Mouse (Mus musculus): ENCODE measurements at regions not wholly inside any gene's neighbourhood (a gene's known extent, or its start where the extent isn't known, plus 50 kb on each side); places are given as distances from the start of the nearest gene placed in this dataset.

DNA sequence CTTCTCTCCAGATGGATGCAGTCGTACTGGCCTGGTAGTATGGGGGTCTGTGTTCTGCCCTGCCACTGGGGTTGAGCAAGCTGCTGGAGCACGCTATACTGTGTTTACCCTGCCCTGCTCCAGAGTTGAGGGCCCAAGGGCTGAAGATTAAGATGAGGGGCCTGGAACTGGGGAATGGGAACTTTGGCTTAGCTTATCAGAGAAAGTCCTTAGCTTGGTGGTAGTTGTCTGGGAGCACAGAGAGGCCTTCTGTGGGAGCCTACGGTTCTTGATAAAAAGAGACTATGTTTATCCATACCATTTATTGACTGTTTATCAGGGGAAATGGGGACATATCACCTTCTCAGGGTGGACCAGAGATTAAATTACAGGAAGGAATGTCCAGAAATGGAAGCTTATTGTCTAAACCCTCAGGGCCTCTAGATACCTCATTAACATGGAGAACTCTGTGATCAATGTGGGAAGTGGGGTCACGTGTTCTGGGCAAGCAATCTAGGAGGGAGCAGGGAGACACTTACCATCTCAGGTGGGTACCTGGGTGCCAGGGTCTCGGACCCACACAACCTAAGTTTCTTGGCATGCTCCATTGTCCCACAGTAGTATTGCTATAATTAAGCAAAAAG is 58.7 kb downstream of the Mycn start:
- 82% methylated on average over 5 of the region's 5 CpGs for WGBS
- Histone ChIP-seq H3K27me3 (ENCODE audit: control insufficient read depth, insufficient read depth, low read length) (no peaks in the 10 kb centered on the region), H3K4me3 (replicated peaks; ENCODE audit: low read length) (no peak overlapping the region), H3K9me3 (replicated peaks; ENCODE audit: control insufficient read depth, low read length) (no peaks in the 10 kb centered on the region), H3K9ac (ENCODE audit: low read length) (no peak overlapping the region), H3K36me3 (ENCODE audit: control insufficient read depth, insufficient read depth, low read length) (no peaks in the 10 kb centered on the region), H3K4me2 (ENCODE audit: low read depth, low read length) (no peak overlapping the region), H3K27ac (ENCODE audit: low read length) (no peak overlapping the region), H3K4me1 (ENCODE audit: control insufficient read depth, insufficient read depth, low read length) (no peaks in the 10 kb centered on the region)
- no peak for ATAC-seq (ENCODE audit: insufficient read depth, low FRiP score)

DNA sequence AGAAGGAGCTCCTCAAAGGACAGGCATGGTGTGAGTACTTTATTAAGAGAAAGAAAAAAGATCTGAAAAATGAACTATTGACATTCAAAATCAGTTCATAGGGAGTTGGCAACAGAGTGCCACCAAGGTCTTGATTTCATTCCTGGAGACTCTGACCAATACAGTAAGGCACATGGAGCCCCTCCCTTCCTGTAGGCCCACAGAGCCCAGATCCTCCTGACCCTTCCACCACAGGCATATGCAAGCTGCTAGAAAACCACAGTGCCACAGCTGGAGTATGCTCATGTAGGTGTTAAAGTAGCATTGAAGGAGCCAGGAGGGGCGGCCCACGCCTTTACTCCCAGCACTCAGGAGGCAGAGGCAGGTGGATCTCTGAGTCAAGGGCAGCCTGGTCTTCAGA is 63.7 kb downstream of the Mycn start:
- WGBS: 97% methylated on average over 2 of the region's 2 CpGs
- Histone ChIP-seq H3K27ac (ENCODE audit: low read length) (no peak overlapping the region), H3K9ac (ENCODE audit: low read length) (no peak overlapping the region), H3K27me3 (ENCODE audit: control insufficient read depth, insufficient read depth, low read length) (no peaks in the 10 kb centered on the region), H3K4me2 (ENCODE audit: low read depth, low read length) (no peak overlapping the region), H3K4me3 (replicated peaks; ENCODE audit: low read length) (no peak overlapping the region), H3K9me3 (replicated peaks; ENCODE audit: control insufficient read depth, low read length) (no peaks in the 10 kb centered on the region), H3K36me3 (ENCODE audit: control insufficient read depth, insufficient read depth, low read length) (no peaks in the 10 kb centered on the region), H3K4me1 (ENCODE audit: control insufficient read depth, insufficient read depth, low read length) (peaks cover 2% of the 10 kb centered on the region; the same call in 1 of the 2 replicates)
- ATAC-seq (ENCODE audit: insufficient read depth, low FRiP score): no peak

DNA sequence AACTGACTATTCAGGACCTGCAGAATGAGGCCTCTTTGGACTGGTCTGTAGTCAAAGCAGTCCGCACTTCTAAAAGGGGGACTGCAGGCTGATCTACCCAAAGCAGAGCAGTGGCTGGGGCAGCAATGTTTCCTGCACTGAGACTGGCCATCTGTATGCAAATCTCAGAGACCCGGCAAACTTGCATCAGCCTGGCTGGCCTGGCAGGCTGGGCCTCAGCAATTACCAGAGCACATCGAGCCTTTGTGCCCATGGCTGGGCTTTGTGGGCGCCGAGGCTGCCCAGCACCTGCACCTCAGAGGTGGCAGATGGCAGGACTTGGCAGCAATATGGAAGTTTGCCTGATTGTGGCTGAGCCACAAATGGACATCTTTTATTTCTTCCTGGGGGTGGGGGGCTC is 64.2 kb downstream of the Mycn start:
- Histone ChIP-seq H3K27me3 (ENCODE audit: control insufficient read depth, insufficient read depth, low read length) (no peaks in the 10 kb centered on the region), H3K9ac (ENCODE audit: low read length) (no peak overlapping the region), H3K27ac (ENCODE audit: low read length) (no peak overlapping the region), H3K9me3 (replicated peaks; ENCODE audit: control insufficient read depth, low read length) (no peaks in the 10 kb centered on the region), H3K36me3 (ENCODE audit: control insufficient read depth, insufficient read depth, low read length) (no peaks in the 10 kb centered on the region), H3K4me1 (ENCODE audit: control insufficient read depth, insufficient read depth, low read length) (peaks cover 3% of the 10 kb centered on the region; the same call in 1 of the 2 replicates), H3K4me3 (replicated peaks; ENCODE audit: low read length) (no peak overlapping the region), H3K4me2 (ENCODE audit: low read depth, low read length) (no peak overlapping the region)
- WGBS: 86% methylated on average over 5 of the region's 5 CpGs
- ATAC-seq (ENCODE audit: insufficient read depth, low FRiP score): no peak

DNA sequence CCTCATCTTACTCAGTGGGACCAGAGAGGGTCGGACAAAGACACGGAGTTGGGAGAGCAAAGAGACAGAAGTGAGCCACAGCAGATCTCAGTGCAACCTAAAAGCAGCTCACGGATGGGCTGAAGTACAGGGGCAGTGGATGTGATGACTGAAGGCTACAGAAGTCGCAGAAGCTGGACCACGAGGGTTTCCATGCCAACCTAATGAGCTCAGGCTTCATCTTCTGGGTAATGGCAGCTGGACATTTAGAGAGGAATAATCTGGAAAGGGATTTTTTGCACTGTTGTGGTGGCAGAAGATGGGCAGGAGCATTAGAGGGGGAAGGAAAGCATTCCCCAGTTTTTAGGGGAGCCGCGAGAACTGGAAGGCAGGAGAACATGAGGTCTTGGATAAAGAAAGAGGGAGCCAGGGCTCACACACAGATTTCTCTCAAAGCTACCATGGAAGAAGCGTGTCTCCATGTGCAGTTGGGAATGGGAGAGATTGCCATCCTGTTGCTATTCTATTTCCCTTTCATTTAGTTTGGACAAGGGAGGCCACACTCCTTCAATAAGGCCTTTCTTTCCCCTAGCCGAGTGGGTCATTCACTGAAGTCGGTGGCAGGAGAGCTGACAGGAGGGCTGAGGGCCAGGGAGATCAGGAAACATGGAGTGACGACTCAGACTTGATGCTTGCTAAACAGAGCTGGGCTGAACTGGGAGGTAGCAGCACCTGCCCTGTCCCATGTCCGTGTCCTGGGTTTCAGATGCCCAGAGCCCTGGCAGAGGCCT is 65.6 kb downstream of the Mycn start:
- Histone ChIP-seq H3K4me2 (ENCODE audit: low read depth, low read length) (no peak overlapping the region), H3K4me3 (replicated peaks; ENCODE audit: low read length) (no peak overlapping the region), H3K27ac (ENCODE audit: low read length) (no peak overlapping the region), H3K27me3 (ENCODE audit: control insufficient read depth, insufficient read depth, low read length) (no peaks in the 10 kb centered on the region), H3K9me3 (replicated peaks; ENCODE audit: control insufficient read depth, low read length) (no peaks in the 10 kb centered on the region), H3K9ac (ENCODE audit: low read length) (no peak overlapping the region), H3K4me1 (ENCODE audit: control insufficient read depth, insufficient read depth, low read length) (peaks cover 3% of the 10 kb centered on the region; the same call in 1 of the 2 replicates), H3K36me3 (ENCODE audit: control insufficient read depth, insufficient read depth, low read length) (no peaks in the 10 kb centered on the region)
- no peak for ATAC-seq (ENCODE audit: insufficient read depth, low FRiP score)
- 77% methylated on average over 12 of the region's 12 CpGs for WGBS

DNA sequence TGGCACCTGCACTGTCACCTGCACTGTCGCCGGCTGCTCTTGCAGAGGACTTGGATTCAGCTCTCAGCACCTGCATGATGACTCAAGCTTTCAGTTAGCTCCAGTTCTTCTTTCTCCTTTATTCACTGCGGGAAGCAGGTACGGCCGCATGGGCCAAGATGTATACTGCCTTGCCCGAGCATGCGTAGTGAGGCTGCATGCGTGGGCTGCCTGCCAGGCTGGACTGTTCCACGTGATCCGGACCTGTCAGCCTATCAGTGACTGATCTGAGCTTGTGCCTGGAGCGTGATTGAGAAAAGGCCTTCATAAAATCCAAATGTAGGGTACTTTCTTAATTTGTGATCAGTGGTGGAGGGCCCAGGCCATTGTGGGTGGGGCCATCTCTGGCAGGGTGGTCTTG is 68.2 kb downstream of the Mycn start:
- Histone ChIP-seq H3K9me3 (replicated peaks; ENCODE audit: control insufficient read depth, low read length) (no peaks in the 10 kb centered on the region), H3K27ac (ENCODE audit: low read length) (no peak overlapping the region), H3K9ac (ENCODE audit: low read length) (no peak overlapping the region), H3K4me3 (replicated peaks; ENCODE audit: low read length) (no peak overlapping the region), H3K4me1 (ENCODE audit: control insufficient read depth, insufficient read depth, low read length) (peaks cover 3% of the 10 kb centered on the region; the same call in 1 of the 2 replicates), H3K4me2 (ENCODE audit: low read depth, low read length) (no peak overlapping the region), H3K27me3 (ENCODE audit: control insufficient read depth, insufficient read depth, low read length) (no peaks in the 10 kb centered on the region), H3K36me3 (ENCODE audit: control insufficient read depth, insufficient read depth, low read length) (no peaks in the 10 kb centered on the region)
- ATAC-seq (ENCODE audit: insufficient read depth, low FRiP score): no peak
- 77% methylated on average over 11 of the region's 11 CpGs for WGBS

DNA sequence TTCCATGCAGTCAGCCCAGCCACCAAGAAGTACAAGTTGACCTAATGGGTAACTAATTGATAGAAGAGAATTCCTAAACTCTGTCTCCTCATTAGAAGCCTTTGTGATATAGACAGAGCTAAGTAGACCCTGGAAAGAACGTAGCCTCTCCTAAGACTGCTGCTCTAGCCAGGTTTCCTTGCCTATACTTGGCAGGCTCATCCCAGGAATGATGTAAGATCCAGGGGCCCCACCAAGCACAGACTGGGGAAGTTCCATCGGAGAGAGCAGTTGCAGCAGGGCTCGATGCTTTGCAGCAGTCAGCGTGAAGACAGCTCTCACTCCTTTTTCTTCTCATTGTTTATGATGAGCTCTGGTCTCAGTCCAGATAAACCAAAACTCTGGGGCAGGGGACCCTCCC is 68.7 kb downstream of the Mycn start:
- H3K9ac ChIP-seq (ENCODE audit: low read length): no peak overlapping the region
- 32% methylated on average over 4 of the region's 4 CpGs for whole genome bisulfite sequencing
- no peak overlapping the region for H3K27ac ChIP-seq (ENCODE audit: low read length)
- no peak overlapping the region for H3K4me2 ChIP-seq (ENCODE audit: low read depth, low read length)
- H3K4me1 ChIP-seq (ENCODE audit: control insufficient read depth, insufficient read depth, low read length): peaks cover 3% of the 10 kb centered on the region; the same call in 1 of the 2 replicates
- no peak; the same call in 1 of the 2 replicates for ATAC-seq (ENCODE audit: insufficient read depth, low FRiP score)
- H3K9me3 ChIP-seq (replicated peaks; ENCODE audit: control insufficient read depth, low read length): no peaks in the 10 kb centered on the region
- H3K27me3 ChIP-seq (ENCODE audit: control insufficient read depth, insufficient read depth, low read length): no peaks in the 10 kb centered on the region
- H3K4me3 ChIP-seq (replicated peaks; ENCODE audit: low read length): no peak overlapping the region
- no peaks in the 10 kb centered on the region for H3K36me3 ChIP-seq (ENCODE audit: control insufficient read depth, insufficient read depth, low read length)

DNA sequence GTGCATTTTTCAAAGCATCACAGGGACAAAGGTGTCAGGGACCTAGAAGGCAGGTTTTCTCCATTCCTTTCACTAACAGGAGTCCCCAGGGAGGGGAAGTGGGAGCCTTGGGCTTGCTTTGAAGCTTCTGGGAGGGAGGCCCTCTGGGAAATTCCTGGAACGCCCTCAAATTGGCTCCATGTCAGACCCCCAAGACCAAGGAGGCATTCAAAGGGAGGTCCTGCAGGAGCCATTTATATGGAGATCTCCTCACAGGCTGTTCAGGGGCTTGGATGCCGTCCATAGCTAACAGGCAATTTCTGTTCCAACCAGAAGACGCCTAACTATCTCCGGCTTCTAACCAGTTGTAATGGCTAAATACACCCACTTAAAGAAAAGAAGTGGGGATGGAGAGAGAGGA is 70.4 kb downstream of the Mycn start:
- 60% methylated on average over 4 of the region's 4 CpGs for WGBS
- Histone ChIP-seq H3K9me3 (replicated peaks; ENCODE audit: control insufficient read depth, low read length) (no peaks in the 10 kb centered on the region), H3K4me1 (ENCODE audit: control insufficient read depth, insufficient read depth, low read length) (peaks cover 3% of the 10 kb centered on the region; the same call in 1 of the 2 replicates), H3K4me2 (ENCODE audit: low read depth, low read length) (no peak overlapping the region), H3K4me3 (replicated peaks; ENCODE audit: low read length) (no peak overlapping the region), H3K9ac (ENCODE audit: low read length) (no peak overlapping the region), H3K27me3 (ENCODE audit: control insufficient read depth, insufficient read depth, low read length) (no peaks in the 10 kb centered on the region), H3K36me3 (ENCODE audit: control insufficient read depth, insufficient read depth, low read length) (no peaks in the 10 kb centered on the region), H3K27ac (ENCODE audit: low read length) (no peak overlapping the region)
- no peak for ATAC-seq (ENCODE audit: insufficient read depth, low FRiP score)

DNA sequence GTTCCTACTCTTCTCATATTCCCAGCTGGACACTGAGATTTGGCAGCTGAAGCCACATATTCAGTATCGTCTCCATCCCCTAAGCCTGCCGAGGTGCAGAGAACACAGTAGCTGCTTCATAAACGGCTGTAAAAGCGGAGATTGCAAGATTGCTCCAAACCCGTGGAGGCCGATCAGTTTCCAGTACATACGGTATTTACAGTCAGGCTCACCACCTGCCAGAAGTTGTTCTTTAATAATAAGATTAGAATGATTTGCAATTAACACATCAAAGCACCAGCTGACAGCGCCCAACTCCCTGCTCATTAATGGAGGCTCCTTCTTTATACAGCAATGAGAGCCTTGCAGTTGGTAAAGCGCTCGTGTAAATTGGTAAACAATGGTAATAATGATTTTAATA is 75.1 kb downstream of the Mycn start:
- H3K9ac ChIP-seq (ENCODE audit: low read length): no peak overlapping the region
- no peak for ATAC-seq (ENCODE audit: insufficient read depth, low FRiP score)
- H3K36me3 ChIP-seq (ENCODE audit: control insufficient read depth, insufficient read depth, low read length): no peaks in the 10 kb centered on the region
- 68% methylated on average over 10 of the region's 10 CpGs for WGBS
- H3K4me1 ChIP-seq (ENCODE audit: control insufficient read depth, insufficient read depth, low read length): no peaks in the 10 kb centered on the region
- H3K9me3 ChIP-seq (replicated peaks; ENCODE audit: control insufficient read depth, low read length): no peaks in the 10 kb centered on the region
- no peak overlapping the region for H3K4me3 ChIP-seq (replicated peaks; ENCODE audit: low read length)
- H3K27ac ChIP-seq (ENCODE audit: low read length): no peak overlapping the region
- H3K27me3 ChIP-seq (ENCODE audit: control insufficient read depth, insufficient read depth, low read length): no peaks in the 10 kb centered on the region
- H3K4me2 ChIP-seq (ENCODE audit: low read depth, low read length): no peak overlapping the region

DNA sequence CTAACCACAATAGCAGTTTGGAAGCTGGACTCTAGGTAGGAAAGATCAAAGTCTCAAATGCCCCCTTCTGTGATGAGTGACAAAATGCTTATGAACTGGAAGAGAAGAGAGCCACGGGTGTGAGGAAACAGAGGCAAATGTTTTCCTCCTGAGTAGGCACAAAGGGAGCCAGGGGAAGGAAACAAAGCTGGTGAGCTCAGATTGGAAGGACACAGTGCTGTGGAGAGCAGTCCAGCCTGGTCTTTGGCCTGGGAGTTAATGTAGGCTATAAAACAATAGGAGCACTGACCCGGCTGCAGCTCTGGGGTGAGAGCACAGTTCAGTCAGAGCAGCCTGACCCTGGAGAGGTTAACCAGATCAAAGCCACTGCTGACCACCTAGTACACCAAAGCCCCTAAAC is 91.0 kb downstream of the Mycn start:
- no peak overlapping the region for H3K9ac ChIP-seq (ENCODE audit: low read length)
- H3K27me3 ChIP-seq (ENCODE audit: control insufficient read depth, insufficient read depth, low read length): no peaks in the 10 kb centered on the region
- 31% methylated on average over 2 of the region's 2 CpGs for WGBS
- no peaks in the 10 kb centered on the region for H3K9me3 ChIP-seq (replicated peaks; ENCODE audit: control insufficient read depth, low read length)
- no peaks in the 10 kb centered on the region for H3K4me1 ChIP-seq (ENCODE audit: control insufficient read depth, insufficient read depth, low read length)
- H3K4me3 ChIP-seq (replicated peaks; ENCODE audit: low read length): no peak overlapping the region
- H3K4me2 ChIP-seq (ENCODE audit: low read depth, low read length): no peak overlapping the region
- no peak for ATAC-seq (ENCODE audit: insufficient read depth, low FRiP score)
- no peaks in the 10 kb centered on the region for H3K36me3 ChIP-seq (ENCODE audit: control insufficient read depth, insufficient read depth, low read length)
- H3K27ac ChIP-seq (ENCODE audit: low read length): no peak overlapping the region

Measured in stomach, embryonic 16.5 days (tissue).